Mouse (Mus musculus) embryonic facial prominence, embryonic 14.5 days (tissue): ENCODE measurements around the gene D630036H23Rik. TPM values are rescaled to one million over a fixed set of nuclear protein-coding genes. Genes with fewer than 3 reads are reported as not detected.
A peak's percentile ranks its signal among the peaks of the same experiment; 100 is the strongest.
"Not testable (repeated sequence)": the region's sequence is repeated elsewhere in the genome, so short reads cannot be mapped to it uniquely, and the experiment has no call there.

ENCODE experiments used
- ATAC-seq: fragments of 200-750 bp; cut with Nextera tagmentation; 2 replicates; pipeline ENCODE4 v1.8.0; 2017; ENCODE audit warnings: low read depth, moderate number of reproducible peaks, moderate TSS enrichment
- DNase-seq: peaks from one replicate; pipeline ENCODE4 v3.0.0-alpha.2; 2015; ENCODE audit warnings: low spot score
- H3K27ac ChIP-seq: fragments of 300-500 bp; sonication (generic); replicated peaks from 2 replicates; pipeline ENCODE4 v1.5.1; 2014; ENCODE audit warnings: low read depth, mild to moderate bottlenecking, low read length, moderate library complexity
- H3K27me3 ChIP-seq: fragments of 300-500 bp; sonication (generic); replicated peaks from 2 replicates; pipeline ENCODE4 v1.6.1; 2014; ENCODE audit warnings: low read length; ENCODE audit not compliant: control insufficient read depth, insufficient read depth
- H3K36me3 ChIP-seq: fragments of 300-500 bp; sonication (generic); 2 replicates; pipeline ENCODE4 v1.6.1; 2014; ENCODE audit warnings: low read length, mixed read lengths; ENCODE audit not compliant: control insufficient read depth, insufficient read depth
- H3K4me1 ChIP-seq: fragments of 300-500 bp; sonication (generic); 2 replicates; pipeline ENCODE4 v1.6.1; 2014; ENCODE audit warnings: antibody characterized with exemption, low read length; ENCODE audit not compliant: control insufficient read depth, insufficient read depth
- H3K4me2 ChIP-seq: fragments of 300-500 bp; sonication (generic); 2 replicates; pipeline ENCODE4 v1.6.1; 2014; ENCODE audit warnings: low read depth, mild to moderate bottlenecking, low read length, moderate library complexity, mixed read lengths
- H3K4me3 ChIP-seq: fragments of 300-500 bp; sonication (generic); 2 replicates; pipeline ENCODE4 v1.5.1; 2014; ENCODE audit warnings: low read depth, mild to moderate bottlenecking, low read length
- H3K9ac ChIP-seq: fragments of 300-500 bp; sonication (generic); 2 replicates; pipeline ENCODE4 v1.6.1; 2014; ENCODE audit warnings: low read depth, mild to moderate bottlenecking, low read length, moderate library complexity, mixed read lengths
- H3K9me3 ChIP-seq: fragments of 300-500 bp; sonication (generic); 2 replicates; pipeline ENCODE4 v1.6.1; 2016; ENCODE audit warnings: low read length; ENCODE audit not compliant: control insufficient read depth
- WGBS: fragments of 180-500 bp; shearing (Covaris S2); extraction: QIAGEN DNeasy Blood & Tissue Kit; methylation state at CpG from one replicate; pipeline ENCODE4 v1.1.7; 2014; 5-methylcytosine and 5-hydroxymethylcytosine counted together
- polyA plus RNA-seq: library from polyadenylated mRNA; unstranded; fragments of >200 nt; fragmentation: Nextera tagmentation; extraction: Ambion mirVana; gene quantifications from 2 replicates; pipeline ENCODE4 v1.2.1, GENCODE M21; 2014

D630036H23Rik gene
- polyA plus RNA-seq, 1 experiment from 2014 or later: 1.3 TPM

DNA sequence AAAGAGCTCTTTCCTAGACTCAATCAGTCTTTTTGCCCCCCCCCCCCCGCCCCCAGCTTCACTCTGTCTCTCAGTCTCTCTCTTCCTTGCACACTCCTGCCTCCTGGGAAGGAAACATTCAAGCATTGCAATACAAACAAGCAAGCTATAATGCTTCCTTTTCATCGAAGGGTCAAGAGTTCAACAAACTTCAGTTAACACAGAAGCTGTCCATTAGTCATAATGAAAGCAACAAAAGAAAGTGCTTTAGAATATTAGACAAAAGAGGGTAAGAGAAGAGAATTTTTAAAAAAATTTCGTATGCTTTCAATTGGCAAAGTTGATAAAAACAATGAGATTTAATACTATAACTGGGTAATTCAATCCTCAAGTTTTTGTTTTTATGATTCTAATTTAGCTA lies 1.7 kb downstream of the D630036H23Rik start:
- Histone ChIP-seq H3K27me3 (no peaks in the 10 kb centered on the region), H3K4me3 (no peak overlapping the region), H3K36me3 (no peaks in the 10 kb centered on the region), H3K4me2 (no peak overlapping the region), H3K4me1 (peaks cover 20% of the 10 kb centered on the region), H3K9ac (no peak overlapping the region), H3K9me3 (no peaks in the 10 kb centered on the region), H3K27ac (no peak overlapping the region)
- ATAC-seq (no peak), DNase-seq (no peak)
- 42% methylated on average over 3 of the region's 3 CpGs for WGBS

DNA sequence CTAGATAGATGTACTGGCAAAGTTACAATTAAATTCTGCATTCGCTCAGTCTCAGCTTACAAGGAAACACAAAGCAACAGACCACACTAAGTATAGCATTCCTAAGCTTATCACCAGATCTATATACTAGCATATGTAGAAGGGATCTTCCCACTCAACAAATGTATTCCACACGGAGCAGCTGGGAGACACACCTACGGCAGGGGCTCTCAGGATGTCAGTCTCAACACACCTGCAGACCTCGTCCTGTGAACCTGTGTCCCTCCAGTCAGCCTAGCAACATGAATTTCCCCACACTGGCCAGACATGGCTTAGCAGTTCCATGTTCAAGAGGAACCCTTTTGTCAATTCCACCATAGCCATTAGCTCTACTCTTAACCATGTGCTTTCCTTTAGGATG lies 5.6 kb downstream of the D630036H23Rik start:
- 59% methylated on average over 3 of the region's 4 CpGs for whole genome bisulfite sequencing
- not testable (repeated sequence) for DNase-seq, H3K4me3 ChIP-seq, H3K27me3 ChIP-seq, H3K4me1 ChIP-seq, H3K4me2 ChIP-seq, H3K9ac ChIP-seq, H3K27ac ChIP-seq, ATAC-seq, H3K36me3 ChIP-seq, H3K9me3 ChIP-seq

DNA sequence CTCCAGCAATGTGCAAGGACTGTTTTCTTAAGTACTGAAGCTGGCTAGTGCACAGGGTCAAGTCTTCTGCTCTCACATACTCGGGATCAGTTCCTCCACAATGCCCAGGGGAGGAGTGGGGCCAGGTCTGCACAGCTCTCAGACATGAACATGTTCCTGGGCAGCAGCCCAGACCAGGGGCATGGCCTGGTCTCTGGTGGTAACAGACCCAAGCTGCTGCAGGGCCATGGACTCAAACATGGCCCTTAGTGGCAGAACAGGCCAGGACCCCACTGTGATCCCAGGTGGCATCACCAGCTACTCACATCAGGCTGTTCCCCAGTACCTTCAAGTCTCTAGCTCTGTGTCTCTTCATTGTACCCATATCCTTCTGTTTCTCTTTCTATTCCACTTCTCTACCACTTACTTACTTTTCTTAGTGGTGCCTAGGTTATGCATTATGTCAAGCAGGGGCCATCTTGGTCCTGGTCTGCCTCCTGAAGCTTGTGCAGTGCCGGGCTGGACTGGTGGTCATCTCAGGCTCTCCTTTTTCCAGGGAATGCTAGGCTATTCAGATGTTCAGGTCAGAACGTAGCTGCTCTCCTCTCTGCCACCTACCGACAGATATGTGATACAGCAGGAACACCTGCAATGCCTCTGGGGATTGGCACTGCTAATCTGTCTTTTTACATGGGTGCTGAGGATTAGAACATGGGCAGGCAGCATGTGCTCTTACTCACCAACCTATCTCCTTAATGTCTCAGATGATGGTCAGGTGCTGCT lies 8.6 kb downstream of the D630036H23Rik start:
- DNase-seq: no peak
- no peaks in the 10 kb centered on the region for H3K27me3 ChIP-seq
- H3K4me2 ChIP-seq: no peak overlapping the region
- H3K4me1 ChIP-seq: no peaks in the 10 kb centered on the region
- no peak overlapping the region for H3K9ac ChIP-seq
- H3K4me3 ChIP-seq: no peak overlapping the region
- WGBS: 51% methylated on average over 4 of the region's 4 CpGs
- no peak for ATAC-seq
- no peaks in the 10 kb centered on the region for H3K9me3 ChIP-seq
- no peaks in the 10 kb centered on the region for H3K36me3 ChIP-seq
- no peak overlapping the region for H3K27ac ChIP-seq

DNA sequence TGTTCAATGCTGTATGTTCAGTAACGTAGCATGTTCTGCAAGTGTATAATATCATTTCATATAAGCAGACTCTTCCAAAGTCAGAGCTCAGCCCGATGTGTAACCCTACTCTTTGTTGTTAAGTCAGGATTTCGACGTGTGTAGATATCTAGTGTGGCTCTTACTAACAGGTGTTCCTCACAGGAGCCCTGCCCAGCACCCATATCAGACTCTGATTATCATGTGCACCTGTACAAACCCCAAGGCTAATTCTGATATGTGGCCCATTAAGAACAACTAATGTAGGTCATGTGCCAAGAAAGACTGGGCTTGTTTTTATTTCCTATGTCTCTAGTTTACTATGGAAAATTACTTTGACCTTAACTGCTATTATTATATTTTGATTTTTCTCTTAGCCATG lies 18.0 kb downstream of the D630036H23Rik start:
- H3K9me3 ChIP-seq: no peaks in the 10 kb centered on the region
- no peaks in the 10 kb centered on the region for H3K4me1 ChIP-seq
- H3K27ac ChIP-seq: no peak overlapping the region
- H3K36me3 ChIP-seq: no peaks in the 10 kb centered on the region
- ATAC-seq (no peak), DNase-seq (no peak)
- H3K27me3 ChIP-seq: no peaks in the 10 kb centered on the region
- H3K4me2 ChIP-seq: no peak overlapping the region
- H3K9ac ChIP-seq: no peak overlapping the region
- 89% methylated on average over 4 of the region's 4 CpGs for WGBS
- H3K4me3 ChIP-seq: no peak overlapping the region

DNA sequence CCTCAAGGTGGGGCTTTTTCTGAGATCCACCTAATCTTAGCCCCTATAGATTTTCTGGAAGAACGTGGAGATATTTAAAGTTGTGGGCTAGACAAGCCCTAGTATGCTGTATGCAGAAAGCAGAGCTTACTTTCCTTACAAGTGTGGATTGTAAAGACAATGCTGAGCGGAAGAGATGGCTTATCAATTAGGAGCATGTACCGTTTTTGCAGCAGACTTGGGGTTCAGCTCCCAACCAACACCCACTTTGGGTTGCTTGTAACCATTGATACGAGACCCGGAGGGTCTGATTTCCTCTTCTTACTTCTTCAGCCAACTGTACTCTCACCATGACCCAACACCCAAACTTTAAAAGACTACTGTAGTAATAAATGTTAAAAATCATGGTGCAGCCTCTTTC lies 21.3 kb downstream of the D630036H23Rik start:
- H3K4me1 ChIP-seq: no peaks in the 10 kb centered on the region
- ATAC-seq: no peak
- no peak overlapping the region for H3K9ac ChIP-seq
- H3K9me3 ChIP-seq: no peaks in the 10 kb centered on the region
- no peaks in the 10 kb centered on the region for H3K36me3 ChIP-seq
- no peak for DNase-seq
- H3K4me2 ChIP-seq: no peak overlapping the region
- no peak overlapping the region for H3K4me3 ChIP-seq
- no peak overlapping the region for H3K27ac ChIP-seq
- 93% methylated on average over 5 of the region's 5 CpGs for WGBS
- no peaks in the 10 kb centered on the region for H3K27me3 ChIP-seq

DNA sequence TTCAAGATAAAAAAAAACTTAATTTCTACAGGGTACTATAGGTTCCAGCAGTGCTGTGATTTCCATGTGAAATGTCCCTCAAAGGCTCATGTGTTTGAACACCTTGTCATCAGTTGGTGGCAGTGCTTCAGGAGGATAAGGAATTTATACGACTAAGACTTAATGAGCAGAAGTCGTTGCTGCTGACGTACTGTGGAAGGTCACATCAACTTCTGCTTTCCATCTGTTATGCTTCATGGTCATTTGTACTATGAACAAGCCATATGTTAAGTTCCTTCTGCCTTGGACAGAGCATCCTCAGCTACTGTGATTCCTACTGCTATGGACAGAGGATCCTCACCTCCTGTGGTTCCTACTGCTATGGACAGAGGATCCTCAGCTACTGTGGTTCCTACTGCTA lies 21.9 kb downstream of the D630036H23Rik start:
- WGBS: 71% methylated on average over 3 of the region's 3 CpGs
- Histone ChIP-seq H3K4me1 (no peaks in the 10 kb centered on the region), H3K4me3 (no peak overlapping the region), H3K9me3 (no peaks in the 10 kb centered on the region), H3K27me3 (no peaks in the 10 kb centered on the region), H3K4me2 (no peak overlapping the region), H3K9ac (no peak overlapping the region), H3K27ac (no peak overlapping the region), H3K36me3 (no peaks in the 10 kb centered on the region)
- ATAC-seq (no peak), DNase-seq (no peak)

DNA sequence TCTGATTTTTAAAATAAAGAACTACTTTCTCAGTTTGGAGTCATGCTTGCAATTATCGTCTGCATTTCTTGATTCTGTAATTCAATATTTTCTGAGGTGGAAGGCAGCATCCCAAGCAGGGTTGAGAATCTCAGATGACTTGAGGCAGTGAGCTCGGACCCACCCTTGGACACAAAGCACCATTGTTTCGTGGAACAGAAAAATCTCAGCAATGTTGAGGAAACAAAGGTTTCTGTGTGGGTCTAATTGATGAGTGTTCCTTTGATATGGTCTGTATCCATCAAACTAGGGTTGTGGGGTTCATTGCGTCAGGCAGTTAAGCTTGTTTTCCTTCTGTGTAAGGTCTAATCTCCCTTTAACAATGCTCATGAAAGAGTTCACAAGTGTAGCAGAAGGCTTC lies 37.9 kb downstream of the D630036H23Rik start:
- H3K4me2 ChIP-seq: no peak overlapping the region
- no peak overlapping the region for H3K9ac ChIP-seq
- H3K9me3 ChIP-seq: no peaks in the 10 kb centered on the region
- peak; percentile 55; the same call in 1 of the 2 replicates for ATAC-seq
- peak; percentile 32 for DNase-seq
- H3K4me1 ChIP-seq: no peaks in the 10 kb centered on the region
- no peak overlapping the region for H3K4me3 ChIP-seq
- WGBS: 33% methylated on average over 4 of the region's 4 CpGs
- no peaks in the 10 kb centered on the region for H3K36me3 ChIP-seq
- H3K27me3 ChIP-seq: no peaks in the 10 kb centered on the region
- H3K27ac ChIP-seq: no peak overlapping the region

DNA sequence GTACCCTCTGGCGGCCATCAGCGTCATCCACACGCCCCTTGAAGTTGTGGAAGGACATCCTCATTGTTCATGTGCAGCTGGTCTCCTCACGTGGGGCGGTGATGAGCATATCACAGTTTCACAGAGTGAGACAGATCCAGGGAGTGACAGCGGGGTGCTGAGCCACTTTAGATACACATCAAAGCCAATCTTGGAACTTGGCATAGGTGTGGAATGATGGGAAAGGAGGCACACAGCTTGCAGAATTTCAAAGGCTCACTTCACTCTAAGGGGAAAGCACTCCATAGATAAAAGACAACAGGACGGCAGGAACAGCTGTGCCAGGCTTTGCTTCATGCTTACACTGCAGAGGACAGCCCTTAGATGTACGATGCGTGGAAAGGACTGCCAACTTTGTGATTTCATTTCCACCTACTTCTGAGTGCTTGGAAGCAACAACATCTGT lies 48.1 kb downstream of the D630036H23Rik start:
- Histone ChIP-seq H3K4me2 (no peak overlapping the region), H3K9me3 (no peaks in the 10 kb centered on the region), H3K27ac (no peak overlapping the region), H3K4me1 (peaks cover 3% of the 10 kb centered on the region; the same call in 1 of the 2 replicates), H3K36me3 (no peaks in the 10 kb centered on the region), H3K4me3 (no peak overlapping the region), H3K9ac (no peak overlapping the region), H3K27me3 (no peaks in the 10 kb centered on the region)
- WGBS: 78% methylated on average over 9 of the region's 9 CpGs
- ATAC-seq (no peak), DNase-seq (no peak)

DNA sequence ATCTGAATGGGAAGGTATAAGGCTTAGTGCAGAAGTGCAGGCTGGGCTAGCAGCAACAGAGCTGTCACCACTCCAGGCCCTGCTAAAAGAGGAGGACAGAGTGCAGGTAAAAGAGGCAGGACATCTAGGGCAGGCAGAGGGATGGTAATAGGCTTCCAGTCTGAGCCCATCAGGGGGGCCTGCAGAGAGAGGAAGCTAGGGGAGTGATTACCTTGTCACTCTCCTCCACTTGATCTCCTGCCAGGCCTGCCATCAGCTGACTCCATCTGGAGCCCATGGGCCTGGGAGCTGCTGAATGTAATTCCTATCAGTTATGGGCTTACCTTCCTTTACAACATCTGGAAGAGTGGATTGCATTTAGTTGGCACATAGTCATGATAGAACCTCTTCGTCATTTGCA lies 49.3 kb downstream of the D630036H23Rik start:
- Histone ChIP-seq H3K4me3 (no peak overlapping the region), H3K9me3 (no peaks in the 10 kb centered on the region), H3K27ac (no peak overlapping the region), H3K27me3 (no peaks in the 10 kb centered on the region), H3K9ac (no peak overlapping the region), H3K36me3 (no peaks in the 10 kb centered on the region), H3K4me1 (peaks cover 3% of the 10 kb centered on the region; the same call in 1 of the 2 replicates), H3K4me2 (no peak overlapping the region)
- ATAC-seq: no peak
- no peak for DNase-seq
- WGBS: 67% methylated on average over 1 of the region's 1 CpGs
